Mouse (Mus musculus): ENCODE data around the gene Rbm7. TPM values are rescaled to one million over a fixed set of nuclear protein-coding genes. Genes with fewer than 3 reads are reported as not detected.

Rbm7 gene
- 100 to 1,000 TPM in 1 of 2 experiments, 10 to 100 TPM in 1; 81.1 to 105 TPM for total RNA-seq (2023)

GRCm38 (mm10) chr9:48494817-48495547 lies at the start of gene Rbm7, which contains the start of gene Gm5617:
TSS of gene Rbm7 (minus strand) at chr9:48495299.
TSS of gene Gm5617 (plus strand) at chr9:48495442.

GRCm38 (mm10) chr9:48480411-48481213 lies 14.5 kb downstream of the Rbm7 start, which contains the start of gene Rexo2:
TSS of gene Rexo2 (minus strand) at chr9:48480623.

Other genes starting within 250 kb of the Rbm7 start
- 10 to 100 TPM in 1 of 2 experiments, 1 to 10 TPM in 1; 5.0 to 15.2 TPM for gene Nxpe2, start 141.8 kb downstream of the Rbm7 start, total RNA-seq (2023)
- 10 to 100 TPM; 30.7 to 33.9 TPM for gene Rexo2, start 14.7 kb downstream of the Rbm7 start, total RNA-seq (2023)
- 10 to 100 TPM; 17.9 to 19.5 TPM for gene Gm5617, start 143 bp upstream of the Rbm7 start, total RNA-seq (2023)
- under 1 TPM in 1 of 2 experiments, not detected in 1; 0.86 TPM for gene Nnmt, start 109.9 kb upstream of the Rbm7 start, total RNA-seq (2023)

Measured in neutrophil, adult 59 days (primary cell).